Mouse (Mus musculus) intestine, postnatal 0 days (tissue): Measurements from ENCODE around the gene Gm3239. TPM values are rescaled to one million over a fixed set of nuclear protein-coding genes. Genes with fewer than 3 reads are reported as not detected.
"Not testable (repeated sequence)": the region's sequence is repeated elsewhere in the genome, so short reads cannot be mapped to it uniquely, and the experiment has no call there.

ENCODE experiments used
- ATAC-seq: fragments of 200-750 bp; cut with Nextera tagmentation; 2 replicates; pipeline ENCODE4 v1.8.0; 2017; ENCODE audit warnings: mild to moderate bottlenecking, moderate TSS enrichment, moderate library complexity
- H3K27ac ChIP-seq: fragments of 300-500 bp; sonication (generic); 2 replicates; pipeline ENCODE4 v1.5.1; 2014; ENCODE audit warnings: mild to moderate bottlenecking, low read depth, low read length, moderate library complexity
- H3K27me3 ChIP-seq: fragments of 300-500 bp; sonication (generic); replicated peaks from 2 replicates; pipeline ENCODE4 v1.6.1; 2014; ENCODE audit warnings: low read length, mixed read lengths; ENCODE audit not compliant: control insufficient read depth, insufficient read depth
- H3K36me3 ChIP-seq: fragments of 300-500 bp; sonication (generic); 2 replicates; pipeline ENCODE4 v1.6.1; 2014; ENCODE audit warnings: mild to moderate bottlenecking, moderate library complexity; ENCODE audit not compliant: control insufficient read depth, insufficient read depth
- H3K4me1 ChIP-seq: fragments of 300-500 bp; sonication (generic); replicated peaks from 2 replicates; pipeline ENCODE4 v1.6.1; 2014; ENCODE audit warnings: antibody characterized with exemption, low read length, mixed read lengths; ENCODE audit not compliant: control insufficient read depth, insufficient read depth
- H3K4me2 ChIP-seq: fragments of 300-500 bp; sonication (generic); replicated peaks from 2 replicates; pipeline ENCODE4 v1.6.1; 2014; ENCODE audit warnings: low read depth, mild to moderate bottlenecking, moderate library complexity
- H3K4me3 ChIP-seq: fragments of 300-500 bp; sonication (generic); 2 replicates; pipeline ENCODE4 v1.5.1; 2014; ENCODE audit warnings: low read depth, low read length
- H3K9ac ChIP-seq: fragments of 300-500 bp; sonication (generic); 2 replicates; pipeline ENCODE4 v1.6.1; 2014; ENCODE audit warnings: mild to moderate bottlenecking, low read depth, low read length
- H3K9me3 ChIP-seq: fragments of 300-500 bp; sonication (generic); 2 replicates; pipeline ENCODE4 v1.6.1; 2016; ENCODE audit warnings: mixed run types; ENCODE audit not compliant: control insufficient read depth
- CTCF ChIP-seq: sonication (generic); IDR thresholded peaks from 2 replicates; pipeline ENCODE4 v1.5.1; 2016; ENCODE audit warnings: low read depth, mild to moderate bottlenecking, control low read depth, antibody characterized with exemption, moderate library complexity
- WGBS: fragments of 180-500 bp; shearing (Covaris S2); extraction: QIAGEN DNeasy Blood & Tissue Kit; methylation state at CpG from one replicate; pipeline ENCODE4 v1.1.7; 2014; 5-methylcytosine and 5-hydroxymethylcytosine counted together
- polyA plus RNA-seq: library from polyadenylated mRNA; unstranded; fragments of >200 nt; fragmentation: Nextera tagmentation; extraction: Ambion mirVana; gene quantifications from 2 replicates; pipeline ENCODE4 v1.2.1, GENCODE M21; 2015

Gm3239 gene
- 0.09 TPM in 1 of 2 replicates, not detected in the other for polyA plus RNA-seq

DNA sequence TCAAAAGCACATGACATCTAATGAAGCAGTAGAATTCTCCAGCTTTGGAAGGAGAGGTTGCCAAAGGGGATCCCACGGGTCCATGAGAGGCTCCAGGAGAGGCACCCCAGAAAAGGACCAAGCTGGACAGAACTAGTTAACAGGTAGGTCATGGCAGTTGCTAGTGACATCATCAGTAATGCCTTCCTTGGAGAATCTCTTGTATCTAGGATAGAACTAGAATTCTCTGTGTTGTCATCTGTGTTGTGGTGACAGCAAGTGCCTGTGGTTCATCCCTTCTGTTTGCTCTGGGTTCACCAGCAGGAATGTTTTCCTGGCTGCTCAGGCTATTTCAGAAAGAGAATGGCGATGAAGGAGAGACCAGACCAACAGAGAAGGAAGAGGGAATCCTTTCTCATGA, at the start of gene Gm3239:
Gene Gm3239 (plus strand): TSS at position 301 of the 400 bp plus-strand sequence.
- not testable (repeated sequence) for H3K36me3 ChIP-seq, H3K27ac ChIP-seq, H3K4me2 ChIP-seq, H3K9me3 ChIP-seq, H3K27me3 ChIP-seq, ATAC-seq, H3K4me3 ChIP-seq, H3K9ac ChIP-seq, H3K4me1 ChIP-seq
- WGBS = no CpG with 5 or more reads among the region's 2 CpGs

DNA sequence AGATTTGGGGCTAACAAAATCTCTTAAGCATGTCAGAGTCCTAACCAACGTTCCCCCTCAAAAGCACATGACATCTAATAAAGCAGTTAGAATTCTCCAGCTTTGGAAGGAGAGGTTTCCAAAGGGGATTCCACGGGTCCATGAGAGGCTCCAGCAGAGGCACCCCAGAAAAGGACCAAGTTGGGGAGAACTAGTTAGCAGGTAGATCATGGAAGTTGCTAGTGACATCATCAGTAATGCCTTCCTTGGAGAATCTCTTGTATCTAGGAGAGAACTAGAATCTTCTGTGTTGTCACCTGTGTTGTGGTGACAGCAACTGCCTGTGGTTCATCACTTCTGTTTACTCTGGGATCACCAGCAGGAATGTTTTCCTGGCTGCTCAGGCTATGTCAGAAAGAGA, 31.9 kb upstream of the Gm3239 start, which contains the start of gene Gm8159:
Gene Gm8159 (plus strand): TSS at position 301 of the 400 bp plus-strand sequence.
- H3K27ac ChIP-seq, H3K9me3 ChIP-seq: not testable (repeated sequence)

GRCm38 (mm10) chr14:4649309-4649708, 14.7 kb upstream of the Gm3239 start:
- WGBS = 4% methylated on average over 8 of the region's 18 CpGs
- H3K4me3 ChIP-seq, H3K9ac ChIP-seq: not testable (repeated sequence)

More for the DNA sequence above, 31.9 kb upstream of the Gm3239 start, which contains the start of gene Gm8159:
- not testable (repeated sequence) for H3K27me3 ChIP-seq, H3K36me3 ChIP-seq, H3K9ac ChIP-seq, H3K4me3 ChIP-seq, ATAC-seq, H3K4me1 ChIP-seq, H3K4me2 ChIP-seq
- WGBS = no CpG with 5 or more reads among the region's 2 CpGs

DNA sequence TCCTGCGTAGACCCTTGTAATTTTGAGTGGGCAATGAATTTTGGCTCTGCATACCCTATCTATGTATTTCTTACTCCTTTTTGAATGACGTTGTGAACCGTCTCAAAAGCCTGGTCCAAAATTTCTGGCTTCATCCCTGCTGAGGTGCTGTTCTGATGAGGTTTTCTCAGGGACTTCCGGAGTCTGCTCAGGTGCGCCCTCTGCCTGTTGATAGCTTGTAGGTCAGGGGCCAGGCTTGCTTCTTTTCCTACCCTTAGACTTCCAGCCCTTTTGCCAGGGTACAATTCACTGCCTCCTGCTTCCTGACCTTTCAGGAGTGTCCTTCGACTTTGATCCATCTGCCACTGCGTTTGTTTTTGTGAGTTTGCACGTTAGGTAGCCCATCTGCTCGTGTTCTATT, 13.7 kb upstream of the Gm3239 start:
- H3K4me1 ChIP-seq, H3K9me3 ChIP-seq, H3K9ac ChIP-seq, H3K27me3 ChIP-seq, H3K4me2 ChIP-seq, ATAC-seq, H3K27ac ChIP-seq, H3K4me3 ChIP-seq, H3K36me3 ChIP-seq: not testable (repeated sequence)
- WGBS = 2% methylated on average over 3 of the region's 9 CpGs
- peak; percentile 56 for TF ChIP-seq CTCF

More at GRCm38 (mm10) chr14:4649309-4649708, 14.7 kb upstream of the Gm3239 start:
- H3K36me3 ChIP-seq, ATAC-seq, H3K4me1 ChIP-seq, H3K27ac ChIP-seq, H3K27me3 ChIP-seq, H3K9me3 ChIP-seq: not testable (repeated sequence)
- H3K4me2 ChIP-seq = peak overlapping the region; percentile 50; the same call in 1 of the 2 replicates

DNA sequence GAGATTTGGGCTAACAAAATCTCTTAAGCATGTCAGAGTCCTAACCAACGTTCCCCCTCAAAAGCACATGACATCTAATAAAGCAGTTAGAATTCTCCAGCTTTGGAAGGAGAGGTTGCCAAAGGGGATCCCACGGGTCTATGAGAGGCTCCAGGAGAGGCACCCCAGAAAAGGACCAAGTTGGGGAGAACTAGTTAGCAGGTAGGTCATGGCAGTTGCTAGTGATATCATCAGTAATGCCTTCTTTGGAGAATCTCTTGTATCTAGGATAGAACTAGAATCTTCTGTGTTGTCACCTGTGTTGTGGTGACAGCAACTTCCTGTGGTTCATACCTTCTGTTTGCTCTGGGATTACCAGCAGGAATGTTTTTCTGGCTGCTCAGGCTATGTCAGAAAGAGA, 44.9 kb downstream of the Gm3239 start, which contains the start of gene Gm7876:
Gene Gm7876 (plus strand): TSS at position 301 of the 400 bp plus-strand sequence.
- H3K36me3 ChIP-seq, H3K4me3 ChIP-seq, H3K4me1 ChIP-seq, H3K9ac ChIP-seq, H3K9me3 ChIP-seq, H3K27ac ChIP-seq, ATAC-seq, H3K27me3 ChIP-seq, H3K4me2 ChIP-seq: not testable (repeated sequence)
- WGBS = 74% methylated on average over 1 of the region's 2 CpGs

Other genes with a start within 250 kb of the Gm3239 start
- 0.18 TPM in 1 of 2 replicates, not detected in the other for gene Gm3164, start 248.7 kb upstream of the Gm3239 start, polyA plus RNA-seq
- not detected in 2 replicates for gene Gm3173, start 233.2 kb upstream of the Gm3239 start, polyA plus RNA-seq
- gene Gm3182, start 182.4 kb upstream of the Gm3239 start, polyA plus RNA-seq = not detected in 2 replicates
- gene Gm3047, start 108.8 kb upstream of the Gm3239 start, polyA plus RNA-seq = not detected in 2 replicates
- gene Gm8159, start 31.8 kb upstream of the Gm3239 start, polyA plus RNA-seq = not detected in 2 replicates
- gene Gm7876, start 45.0 kb downstream of the Gm3239 start, polyA plus RNA-seq = not detected in 2 replicates
- not detected in 2 replicates for gene Gm3252, start 62.6 kb downstream of the Gm3239 start, polyA plus RNA-seq
- not detected in 2 replicates for gene Gm9602, start 112.1 kb downstream of the Gm3239 start, polyA plus RNA-seq
- gene Gm3269, start 173.9 kb downstream of the Gm3239 start, polyA plus RNA-seq = not detected in 2 replicates
- gene Gm3264, start 191.4 kb downstream of the Gm3239 start, polyA plus RNA-seq = not detected in 2 replicates
- 0.10 TPM in 1 of 2 replicates, not detected in the other for gene Gm3278, start 228.2 kb downstream of the Gm3239 start, polyA plus RNA-seq